Mouse (Mus musculus) spleen, postnatal 4 days (tissue): ENCODE results near the gene 0610040J01Rik.

Experiments used
- DNase-seq, 2 experiments: peaks; one replicate each; pipeline ENCODE4 v3.0.0; 2022; ENCODE audit warnings: low spot score in 2 of 2

0610040J01Rik gene

DNA sequence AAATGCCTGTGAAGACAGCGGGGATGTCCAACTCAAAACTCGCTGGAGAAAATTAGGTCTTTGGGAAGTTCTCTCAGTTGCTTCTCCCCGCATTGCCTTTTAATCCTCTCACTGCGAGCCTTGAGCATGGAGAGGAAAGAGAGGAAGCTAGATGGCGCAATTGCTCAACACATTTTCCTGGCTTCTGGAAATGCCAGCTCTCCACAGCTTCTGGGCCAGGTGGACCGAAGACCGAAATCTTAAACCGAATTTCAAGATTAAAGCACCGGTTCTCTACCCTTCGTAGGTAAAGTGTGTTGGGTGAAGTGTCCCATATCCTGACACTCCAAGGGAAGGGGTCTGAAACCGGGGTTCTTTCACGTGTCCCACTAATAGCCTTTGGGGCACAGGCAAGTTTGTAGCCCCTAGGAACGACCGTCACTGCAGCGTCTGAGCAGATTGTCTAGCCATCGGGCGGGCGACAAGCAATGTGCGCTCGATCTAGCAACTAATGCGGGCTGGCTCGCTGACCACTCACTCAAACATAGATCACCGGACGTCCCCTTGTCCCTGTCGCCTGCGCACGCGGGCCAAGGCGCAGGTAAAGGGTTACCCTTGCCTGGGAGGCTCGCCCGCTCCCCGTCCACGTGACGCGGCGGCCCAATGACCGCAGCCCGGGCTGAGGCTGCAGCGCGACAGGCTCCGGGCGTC is at the start of gene 0610040J01Rik:
TSS of gene 0610040J01Rik (plus strand) at position 545 of the 690 bp plus-strand sequence.
- DNase-seq, result peak; percentile 49 to 76

DNA sequence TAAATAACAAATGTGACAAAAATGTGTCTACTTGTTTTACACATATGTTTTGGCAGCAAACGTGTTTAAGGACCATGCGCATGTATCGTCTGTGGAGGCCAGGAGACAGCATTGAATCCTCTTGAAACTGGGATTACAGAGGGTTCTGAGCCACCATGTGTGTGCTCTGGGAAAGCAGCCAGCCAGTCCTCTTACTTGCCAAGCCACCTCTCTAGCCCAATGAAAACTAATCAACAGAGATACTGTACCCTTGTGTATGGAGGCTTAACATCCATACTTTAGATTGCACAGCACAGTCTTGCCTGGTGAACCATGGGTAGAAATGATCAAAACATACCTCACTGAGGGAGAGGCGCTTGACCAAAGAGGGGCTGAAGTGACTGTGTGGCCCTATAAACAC is 46.3 kb upstream of the 0610040J01Rik start:
- DNase-seq, result no peak

DNA sequence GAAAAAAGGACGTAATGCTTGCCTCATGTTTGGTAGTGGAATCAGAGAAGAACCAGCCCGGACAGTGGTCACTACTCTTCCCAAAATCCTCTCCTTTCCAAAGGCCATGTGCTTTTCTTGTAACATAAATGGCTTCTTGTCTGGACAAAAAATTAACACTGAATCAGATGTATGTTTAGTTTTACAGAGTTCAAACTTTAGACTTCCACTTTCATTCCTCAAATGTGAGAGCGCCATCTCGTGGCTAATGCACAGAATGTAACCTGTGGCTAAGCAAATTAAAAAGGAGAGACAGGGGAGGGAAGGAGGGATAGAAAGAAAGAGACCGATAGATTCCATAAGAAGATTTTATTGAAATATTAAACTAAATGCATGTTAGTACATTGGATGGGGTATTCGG is 45.4 kb upstream of the 0610040J01Rik start:
- DNase-seq, result peak; percentile 17 to 66

DNA sequence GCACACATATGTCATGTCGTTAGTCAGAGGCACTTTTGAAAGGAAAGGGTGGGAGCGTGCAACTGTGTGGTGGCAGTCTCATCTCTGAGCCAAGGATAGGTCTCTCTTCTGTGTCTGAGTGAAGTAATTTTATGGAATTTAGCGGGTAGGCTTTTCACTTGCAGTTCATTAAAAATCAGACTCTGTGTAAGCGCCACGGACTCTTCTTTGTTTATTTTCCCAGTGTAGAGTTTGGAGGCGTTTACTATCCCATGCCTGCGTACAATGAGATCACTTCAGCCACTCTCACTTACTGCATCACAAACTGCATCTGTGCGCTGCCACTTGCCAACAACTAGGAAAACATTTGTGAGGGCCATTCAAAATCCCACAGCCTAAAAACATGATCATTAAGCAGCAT is 44.7 kb upstream of the 0610040J01Rik start:
- no peak for DNase-seq

DNA sequence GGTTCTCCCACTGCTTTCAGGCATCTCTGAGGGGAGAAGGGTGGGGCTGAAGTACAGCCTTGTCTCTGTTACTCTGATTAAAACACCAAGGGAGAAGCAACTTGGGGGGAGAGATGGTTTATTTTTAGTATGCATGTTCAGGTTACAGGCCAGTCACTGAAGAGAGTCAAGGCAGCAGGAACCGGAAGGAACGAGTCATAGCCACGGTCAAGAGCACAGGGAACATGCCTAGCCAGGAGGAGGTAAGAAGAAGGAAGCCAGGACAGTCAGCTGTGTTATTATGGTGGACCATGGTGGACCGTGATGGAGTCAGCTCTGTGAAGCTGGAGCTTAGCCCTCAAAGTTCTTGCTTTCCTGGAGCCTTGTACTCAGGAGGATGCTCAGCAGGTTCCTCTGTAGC is 43.9 kb upstream of the 0610040J01Rik start:
- no peak for DNase-seq

DNA sequence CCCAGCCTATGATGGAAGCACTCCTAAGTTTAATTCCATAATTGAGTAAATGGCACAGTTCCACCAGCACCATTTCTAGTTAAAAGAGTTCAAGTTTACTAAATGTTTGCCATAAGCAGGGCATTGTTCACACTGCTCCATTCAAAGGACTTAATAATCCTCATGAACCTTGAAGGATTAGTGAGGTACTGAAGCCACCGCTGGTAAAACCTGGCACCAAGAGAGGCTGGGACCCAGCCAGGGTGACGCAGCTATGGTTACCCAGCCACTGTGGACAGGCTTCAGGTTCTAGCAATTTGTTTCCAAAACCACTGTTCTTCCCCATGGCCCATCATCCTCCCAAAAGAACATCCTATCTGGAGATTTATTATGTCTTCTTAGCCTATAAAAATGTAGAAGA is 39.2 kb upstream of the 0610040J01Rik start:
- DNase-seq, result no peak

DNA sequence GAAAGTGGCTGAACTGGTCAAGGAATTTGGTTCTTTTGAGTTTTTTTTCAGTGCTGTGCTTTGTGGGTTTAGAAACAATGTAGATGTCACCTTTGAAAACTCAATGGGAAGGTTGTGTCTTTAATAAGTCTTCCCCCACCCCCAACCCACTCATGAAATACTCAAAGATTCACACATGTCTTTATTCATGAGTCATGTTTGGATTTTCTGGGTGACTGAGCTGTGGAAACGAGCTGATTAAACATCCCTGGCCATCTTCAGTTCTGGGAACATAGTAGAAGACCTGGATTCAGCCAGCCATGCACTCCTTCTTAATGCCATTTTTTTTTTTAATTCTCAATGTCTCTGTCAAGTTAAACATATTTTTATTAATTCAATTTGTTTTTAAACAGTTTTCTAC is 38.6 kb upstream of the 0610040J01Rik start:
- DNase-seq, result no peak

DNA sequence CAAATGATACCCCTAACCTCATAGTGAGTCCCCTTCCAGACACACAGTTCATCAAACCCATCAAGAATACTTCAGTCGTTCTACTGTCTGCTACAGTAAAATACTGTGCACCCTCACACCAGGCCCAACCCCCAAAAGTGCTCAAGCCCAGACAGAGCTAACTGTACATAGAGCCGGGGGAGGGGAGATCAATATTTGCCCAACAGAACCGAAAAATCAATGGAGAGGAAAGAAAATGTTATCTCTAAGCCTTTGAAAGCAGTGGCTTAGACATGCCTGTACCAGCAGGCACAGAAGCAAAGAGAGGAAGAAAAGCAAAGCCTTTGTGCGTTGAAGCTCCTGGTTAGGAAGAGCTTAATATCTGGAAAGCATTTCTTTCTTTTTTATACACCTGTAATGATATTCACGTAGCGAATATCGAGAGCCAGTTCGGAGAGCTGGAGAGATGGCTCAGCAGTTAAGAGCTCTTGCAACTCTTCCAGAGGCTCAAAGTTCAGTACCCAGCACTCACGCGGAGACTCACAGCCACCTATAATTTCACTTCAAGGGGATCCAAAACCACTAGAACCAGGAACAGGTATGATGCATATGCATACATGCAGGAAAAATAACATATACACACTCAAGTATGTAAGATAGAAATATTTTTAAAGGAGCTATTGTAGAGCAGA is 23.9 kb upstream of the 0610040J01Rik start:
- DNase-seq, result no peak

DNA sequence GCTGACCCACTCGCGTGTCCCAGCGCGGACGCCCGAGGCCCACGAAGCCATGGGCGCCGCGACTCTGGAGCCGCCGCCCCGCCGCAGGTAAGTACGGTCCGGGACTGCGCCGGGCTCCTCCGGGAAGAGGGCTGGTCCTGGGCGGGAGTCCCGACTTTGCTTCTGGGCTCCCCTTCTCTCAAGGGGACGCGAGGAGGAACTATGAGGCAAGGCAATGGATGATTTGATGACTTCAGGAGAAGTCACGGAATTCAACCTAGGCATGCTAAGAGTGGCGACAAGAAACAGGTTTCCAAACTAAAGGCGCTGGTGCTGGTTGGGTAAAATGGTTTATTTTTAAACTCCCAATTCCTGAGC is 324 bp downstream of the 0610040J01Rik start:
- DNase-seq, result no peak

DNA sequence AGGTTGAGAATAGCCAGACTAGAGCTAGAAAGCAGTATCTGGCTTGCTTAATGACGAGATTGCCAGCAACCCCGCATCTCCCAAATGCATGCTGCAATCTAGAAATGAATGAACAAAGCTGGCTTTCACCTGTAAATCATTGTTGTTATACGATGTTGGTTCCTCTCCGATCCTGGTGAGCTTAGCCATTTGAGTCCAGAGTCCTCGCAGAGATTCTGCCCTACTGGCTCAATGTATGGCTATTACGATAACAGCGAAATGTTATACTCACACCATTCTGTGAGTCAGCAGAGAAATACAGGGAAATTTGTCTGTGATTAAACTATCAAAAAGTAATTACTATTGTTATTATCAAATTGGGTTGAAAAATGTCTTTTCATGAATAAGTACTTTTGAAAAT is 4.5 kb downstream of the 0610040J01Rik start:
- no peak for DNase-seq

DNA sequence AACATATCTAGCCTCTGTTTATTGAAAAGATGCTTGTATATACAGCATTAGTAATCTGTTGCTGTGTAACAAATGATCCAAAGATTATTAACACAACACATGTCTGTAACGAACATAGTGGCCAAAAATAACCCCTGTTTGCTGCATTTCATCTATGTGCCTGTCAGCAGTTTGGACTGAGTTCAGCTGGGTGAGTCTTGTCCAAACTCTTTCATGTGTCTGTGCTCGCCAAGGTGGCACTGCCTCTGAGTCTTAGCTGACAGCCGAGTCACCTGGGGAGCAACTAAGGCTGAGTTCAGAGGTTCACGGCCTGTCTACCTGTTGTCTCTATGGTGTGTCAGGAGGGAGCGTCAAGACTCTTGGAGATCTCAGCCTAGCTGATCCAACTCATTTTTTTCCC is 5.1 kb downstream of the 0610040J01Rik start:
- DNase-seq, result no peak

DNA sequence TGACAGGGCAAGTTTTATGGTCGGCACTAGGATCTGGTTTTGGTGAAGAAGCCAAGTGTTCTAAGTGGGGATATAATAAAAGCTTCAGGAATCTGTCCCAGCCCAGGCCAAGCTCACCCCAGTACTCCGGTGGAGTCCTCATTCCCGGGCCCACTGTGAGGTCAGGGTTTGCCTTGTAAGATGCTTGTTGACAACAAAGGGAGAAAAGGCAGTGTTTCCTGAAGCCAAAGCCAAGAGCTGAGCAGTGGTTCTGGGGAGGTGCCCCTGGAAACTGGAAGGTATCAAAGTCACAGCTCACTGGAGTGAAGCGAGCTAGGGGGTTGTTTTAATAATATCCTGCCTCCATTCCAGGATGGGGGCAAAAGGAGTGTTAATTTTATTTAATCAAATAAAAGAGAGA is 6.8 kb downstream of the 0610040J01Rik start:
- DNase-seq, result no peak

DNA sequence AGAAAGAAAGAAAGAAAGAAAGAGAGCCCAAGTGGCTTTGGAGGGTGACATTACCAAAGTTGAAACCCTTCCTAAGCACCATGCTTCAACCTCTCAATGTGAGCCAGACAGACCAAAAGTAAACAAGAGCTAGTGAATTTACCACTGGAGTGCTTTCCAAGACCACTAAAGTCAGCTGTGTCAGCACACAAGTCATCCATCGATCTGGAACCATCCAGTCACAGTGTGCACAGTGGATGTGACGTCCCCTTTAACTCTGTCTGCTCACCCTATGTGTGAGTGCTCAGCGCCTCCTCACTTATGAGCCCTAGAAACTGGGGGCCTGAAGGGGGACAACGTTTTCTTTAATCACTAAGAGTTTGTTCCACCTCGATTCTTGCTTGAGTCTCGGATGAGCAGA is 7.4 kb downstream of the 0610040J01Rik start:
- DNase-seq, result no peak

DNA sequence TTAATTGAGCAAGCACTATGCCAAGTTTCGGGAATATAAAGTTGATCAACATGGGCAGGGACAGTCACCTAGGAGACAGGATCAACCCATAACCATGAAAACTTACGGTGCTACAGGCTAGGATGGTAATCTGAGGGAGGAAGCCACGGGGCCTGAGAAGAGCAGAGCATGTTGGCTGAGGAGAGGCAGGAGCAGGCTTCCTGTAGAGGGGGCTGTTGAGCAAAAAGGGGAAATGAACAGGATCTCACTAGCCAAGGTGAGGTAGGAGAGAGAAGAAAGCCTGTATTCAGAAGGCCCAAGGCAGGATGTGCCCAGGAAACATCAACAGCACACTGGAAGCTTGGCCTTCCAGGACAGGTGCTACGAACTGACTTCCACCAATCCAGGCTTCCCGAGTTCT is 9.0 kb downstream of the 0610040J01Rik start:
- DNase-seq, result peak; percentile 38 to 70

DNA sequence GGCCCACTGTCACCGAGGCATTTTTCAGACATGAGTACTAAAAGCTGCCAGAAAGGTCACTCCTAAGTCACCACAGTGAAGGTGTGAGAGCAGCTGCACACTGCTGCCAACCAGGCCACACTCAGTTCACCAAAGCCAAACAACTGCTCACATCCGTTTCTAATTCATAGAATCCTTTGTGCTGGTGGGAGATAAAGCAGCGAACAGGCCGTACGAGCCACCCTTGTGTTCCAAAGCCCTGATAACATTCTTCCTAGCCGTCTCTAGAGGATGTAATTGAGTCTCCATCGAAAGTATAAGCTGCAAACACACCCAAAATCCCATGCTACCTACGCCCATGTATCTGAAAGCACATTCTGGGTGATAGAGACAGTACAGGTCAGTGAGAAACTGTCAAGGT is 9.7 kb downstream of the 0610040J01Rik start:
- no peak for DNase-seq

DNA sequence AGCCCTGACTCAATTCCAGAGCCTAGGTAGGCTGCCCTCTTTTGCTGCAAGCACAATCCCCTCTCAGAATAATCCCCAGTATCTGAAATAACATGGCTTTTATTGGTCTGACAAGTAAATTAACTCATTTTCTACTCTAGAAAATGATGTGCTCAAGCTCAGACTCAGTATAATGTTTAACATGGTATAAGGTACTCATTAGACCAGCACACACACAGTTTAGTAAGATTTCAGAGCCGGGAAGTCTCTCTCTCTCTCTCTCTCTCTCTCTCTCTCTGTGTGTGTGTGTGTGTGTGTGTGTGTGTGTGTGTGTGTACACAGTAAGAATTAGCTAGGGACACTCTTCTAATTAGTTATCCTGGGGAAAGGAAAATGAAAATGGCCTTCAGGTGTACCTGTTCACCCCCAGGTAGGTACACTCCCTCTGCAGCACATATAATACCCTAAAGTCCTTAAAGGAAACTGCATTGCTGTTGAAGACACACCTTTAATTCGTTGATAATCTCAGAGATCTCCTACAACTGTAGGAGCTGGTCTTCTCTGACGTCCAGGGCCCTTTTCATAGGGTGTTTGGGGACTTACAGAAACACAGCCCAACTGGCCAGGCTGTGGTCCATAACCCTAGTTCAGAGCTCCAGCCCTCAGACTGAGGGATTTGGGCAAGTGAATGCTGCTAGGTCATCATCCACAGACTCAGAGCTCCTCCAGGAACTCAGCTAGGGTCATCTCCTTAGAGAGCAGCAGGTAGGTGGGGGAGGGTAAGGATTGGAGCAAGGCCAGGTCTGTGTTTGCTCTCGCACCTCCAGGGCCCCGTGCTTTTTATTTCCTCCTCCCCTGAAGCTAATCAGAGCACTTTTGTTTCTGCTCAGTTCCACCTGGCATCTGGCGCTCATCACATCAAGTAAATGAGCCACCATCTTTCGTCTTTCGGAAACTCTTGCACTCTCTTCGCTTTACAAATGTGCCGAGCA is 11.5 kb downstream of the 0610040J01Rik start:
- DNase-seq, result no peak

DNA sequence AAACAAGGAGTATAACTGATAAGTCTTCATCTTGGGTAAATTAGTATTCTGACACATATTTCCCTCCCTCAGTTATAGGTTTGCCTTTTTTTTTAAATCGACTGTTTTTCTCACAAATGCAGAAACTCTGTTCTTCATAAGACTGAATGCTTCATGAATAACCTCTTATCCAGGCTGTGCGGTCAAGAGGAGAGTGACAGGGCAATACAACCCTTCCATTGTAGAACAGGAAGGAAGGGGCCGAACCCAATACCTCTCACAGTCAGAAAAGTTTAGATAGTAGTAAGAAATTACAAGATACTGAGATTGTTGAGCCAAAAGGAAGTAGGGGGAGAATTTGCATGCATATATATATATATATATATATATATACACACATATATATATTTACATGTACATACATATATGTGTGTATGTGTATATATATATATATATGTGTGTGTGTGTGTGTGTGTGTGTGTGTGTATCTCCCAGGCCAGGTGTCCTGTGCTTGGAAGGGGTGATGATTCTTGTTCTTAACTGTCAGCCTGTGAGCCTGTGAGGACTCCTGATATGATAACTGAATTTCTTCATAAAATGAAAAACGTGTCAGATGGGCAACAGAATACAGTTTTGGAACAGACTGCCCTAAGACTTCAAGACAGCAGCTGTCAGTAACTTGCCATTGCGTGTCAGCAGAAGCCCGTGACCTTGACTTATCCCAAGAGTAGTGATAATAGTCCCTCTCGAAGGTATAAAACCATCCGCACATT is 12.6 kb downstream of the 0610040J01Rik start:
- DNase-seq, result no peak

DNA sequence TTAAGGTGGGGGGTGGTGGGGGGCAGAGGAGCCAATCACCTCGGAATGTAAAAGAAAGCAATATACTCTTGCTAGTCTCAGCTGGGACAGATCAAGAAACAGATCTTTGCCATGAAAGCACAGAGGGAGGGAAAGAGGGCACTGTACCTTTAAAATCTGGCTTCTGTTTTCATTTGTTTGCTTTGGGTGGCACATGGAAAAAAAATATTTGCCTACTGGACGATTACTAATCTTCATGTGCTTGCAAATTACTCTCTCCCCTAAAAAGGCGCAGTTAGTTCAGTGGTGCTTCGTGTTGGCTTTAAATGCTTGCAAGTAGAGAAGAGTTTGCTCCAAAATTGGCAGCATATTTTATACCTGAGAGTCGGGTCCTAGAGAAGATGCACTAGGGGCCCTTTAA is 13.7 kb downstream of the 0610040J01Rik start:
- no peak for DNase-seq

DNA sequence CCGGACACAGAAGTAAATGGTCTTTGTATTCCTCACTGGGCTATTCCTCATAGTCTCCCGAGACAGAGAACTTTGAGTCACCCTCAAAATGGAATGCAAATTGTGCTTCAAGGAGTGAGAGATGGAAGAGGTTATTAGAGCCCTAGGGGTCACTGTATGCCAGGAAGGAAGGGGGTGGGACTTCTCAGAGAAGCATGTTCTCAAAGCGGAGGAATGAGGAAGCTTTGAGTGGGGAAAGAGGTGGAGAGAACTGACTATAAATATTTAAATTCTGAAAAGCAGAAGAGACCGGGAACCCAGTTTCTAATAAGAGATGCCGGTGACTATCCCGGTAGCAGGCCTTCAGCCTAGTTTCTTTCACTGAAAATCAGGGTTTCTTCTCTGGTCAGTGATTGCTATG is 14.8 kb downstream of the 0610040J01Rik start:
- DNase-seq, result no peak

DNA sequence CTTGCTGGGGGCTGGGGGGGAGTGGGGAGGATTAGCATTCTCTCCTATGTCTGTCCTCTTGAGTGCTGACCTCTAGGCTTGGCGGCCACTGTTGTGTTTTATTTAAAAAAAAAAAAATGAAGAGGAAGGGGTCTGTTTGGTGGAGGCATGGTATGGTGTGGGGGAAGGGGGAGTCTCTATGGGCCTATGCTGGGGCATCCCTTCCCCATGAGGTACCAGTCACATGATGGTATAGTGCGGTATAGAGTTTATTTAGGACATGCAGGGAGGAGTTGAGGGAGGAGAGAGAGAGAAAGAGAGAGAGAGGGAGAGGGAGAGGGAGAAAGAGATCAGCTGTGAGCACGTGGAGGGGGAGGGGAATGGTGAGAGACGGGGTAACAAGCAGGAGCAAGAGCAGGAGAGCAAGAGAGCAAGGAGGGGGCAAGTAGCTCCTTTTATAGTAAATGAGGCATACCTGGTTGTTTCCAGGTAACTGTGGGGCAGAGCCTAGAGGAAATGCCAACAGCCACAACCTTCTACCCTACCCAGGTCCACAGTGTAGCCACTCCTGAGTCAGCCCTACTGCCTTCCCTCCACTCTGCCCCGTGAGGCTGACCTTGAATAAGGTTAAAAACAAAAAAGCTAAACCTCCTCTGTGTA is 15.4 kb downstream of the 0610040J01Rik start:
- no peak for DNase-seq
